Mouse (Mus musculus) intestine, embryonic 16.5 days (tissue): ENCODE results near the gene Olfr152. TPM values are rescaled to one million over a fixed set of nuclear protein-coding genes. Genes with fewer than 3 reads are reported as not detected.

Source experiments
- ATAC-seq: fragments of 200-750 bp; cut with Nextera tagmentation; 2 replicates; pipeline ENCODE4 v1.8.0; 2017; ENCODE audit warnings: moderate TSS enrichment, moderate library complexity
- H3K27ac ChIP-seq: fragments of 300-500 bp; sonication (generic); 2 replicates; pipeline ENCODE4 v1.5.1; 2014; ENCODE audit warnings: mild to moderate bottlenecking, low read length
- H3K27me3 ChIP-seq: fragments of 300-500 bp; sonication (generic); replicated peaks from 2 replicates; pipeline ENCODE4 v1.6.1; 2014; ENCODE audit warnings: low read length, control low read depth, mixed read lengths; ENCODE audit not compliant: control insufficient read depth, insufficient read depth
- H3K36me3 ChIP-seq: fragments of 300-500 bp; sonication (generic); 2 replicates; pipeline ENCODE4 v1.6.1; 2014; ENCODE audit warnings: low read length, control low read depth; ENCODE audit not compliant: control insufficient read depth, insufficient read depth
- H3K4me1 ChIP-seq: fragments of 300-500 bp; sonication (generic); 2 replicates; pipeline ENCODE4 v1.6.1; 2014; ENCODE audit warnings: low read length, control low read depth, mixed read lengths; ENCODE audit not compliant: control insufficient read depth, insufficient read depth
- H3K4me2 ChIP-seq: fragments of 300-500 bp; sonication (generic); 2 replicates; pipeline ENCODE4 v1.6.1; 2014; ENCODE audit warnings: low read depth, low read length, control low read depth
- H3K4me3 ChIP-seq: fragments of 300-500 bp; sonication (generic); 2 replicates; pipeline ENCODE4 v1.5.1; 2014; ENCODE audit warnings: mild to moderate bottlenecking, low read length
- H3K9ac ChIP-seq: fragments of 300-500 bp; sonication (generic); 2 replicates; pipeline ENCODE4 v1.6.1; 2014; ENCODE audit warnings: low read depth, low read length
- H3K9me3 ChIP-seq: fragments of 300-500 bp; sonication (generic); 2 replicates; pipeline ENCODE4 v1.6.1; 2016; ENCODE audit warnings: low read length, control low read depth; ENCODE audit not compliant: control insufficient read depth
- WGBS: fragments of 180-500 bp; shearing (Covaris S2); extraction: QIAGEN DNeasy Blood & Tissue Kit; methylation state at CpG from one replicate; pipeline ENCODE4 v1.1.7; 2014; 5-methylcytosine and 5-hydroxymethylcytosine counted together
- polyA plus RNA-seq: library from polyadenylated mRNA; unstranded; fragments of >200 nt; fragmentation: Nextera tagmentation; extraction: Ambion mirVana; gene quantifications from 2 replicates; pipeline ENCODE4 v1.2.1, GENCODE M21; 2015

Olfr152 gene
- polyA plus RNA-seq, result not detected in 2 replicates

GRCm38 (mm10) chr2:87779183-87779582, at the start of gene Olfr152:
Gene Olfr152 (plus strand): TSS chr2:87779483.
- Histone ChIP-seq H3K4me3 (no peak within 1 kb of the TSS), H3K27me3 (no peaks in the 10 kb centered on the region), H3K4me1 (no peaks in the 10 kb centered on the region), H3K4me2 (no peak within 1 kb of the TSS), H3K36me3 (no peaks in the 10 kb centered on the region), H3K27ac (no peak within 1 kb of the TSS), H3K9me3 (no peaks in the 10 kb centered on the region), H3K9ac (no peak within 1 kb of the TSS)
- no peak for ATAC-seq
- 74% methylated on average over 4 of the region's 4 CpGs for WGBS

DNA sequence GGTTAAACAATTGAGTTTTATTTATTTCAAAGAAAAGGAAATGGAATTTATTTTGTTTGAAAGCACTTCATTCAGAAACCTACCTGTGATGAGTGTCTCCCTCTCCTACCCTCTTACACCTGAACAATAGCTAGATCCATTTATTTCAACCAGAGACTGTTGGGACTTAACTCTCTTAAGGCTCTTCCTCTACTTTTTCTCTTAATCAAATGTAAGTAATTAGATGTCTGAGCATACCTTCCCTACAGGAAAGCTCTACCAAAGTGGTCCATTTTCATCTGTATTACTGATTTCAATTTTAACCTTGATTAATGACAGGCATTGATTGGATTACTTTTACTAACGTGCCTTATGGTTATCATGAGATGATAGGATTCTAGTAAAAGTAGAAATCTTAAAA, 39.4 kb upstream of the Olfr152 start, which contains the start of gene Olfr1138:
Olfr1138 (minus strand) TSS at position 101 of the 400 bp plus-strand sequence.
- H3K9me3 ChIP-seq, result no peaks in the 10 kb centered on the region
- no peaks in the 10 kb centered on the region for H3K27me3 ChIP-seq
- ATAC-seq, result no peak
- no peak within 1 kb of the TSS for H3K27ac ChIP-seq
- no peak within 1 kb of the TSS for H3K9ac ChIP-seq
- no peak within 1 kb of the TSS for H3K4me3 ChIP-seq
- H3K36me3 ChIP-seq, result no peaks in the 10 kb centered on the region
- WGBS, result 89% methylated on average over 1 of the region's 1 CpGs
- no peaks in the 10 kb centered on the region for H3K4me1 ChIP-seq
- no peak within 1 kb of the TSS for H3K4me2 ChIP-seq

DNA sequence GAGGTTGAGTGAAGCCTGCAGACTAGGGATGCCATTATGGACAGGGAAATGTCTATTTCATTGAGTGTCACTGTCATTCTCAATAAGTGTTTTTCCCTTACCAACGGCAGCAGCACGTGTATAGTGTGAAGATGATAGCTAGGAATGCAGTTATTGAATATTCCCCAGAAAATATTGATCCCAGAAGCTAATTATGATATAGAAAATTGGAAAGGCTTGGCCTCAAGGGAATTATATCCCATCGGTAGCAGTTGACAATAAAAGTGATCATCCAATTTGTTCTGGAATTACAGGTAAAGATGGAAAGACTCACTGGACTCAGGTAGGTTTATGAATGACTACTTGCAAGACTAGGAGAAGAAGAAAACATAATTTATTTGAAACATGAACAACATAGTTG, 35.8 kb upstream of the Olfr152 start, which contains the start of gene Olfr1140:
Olfr1140 (plus strand) TSS at position 301 of the 400 bp plus-strand sequence.
- Histone ChIP-seq H3K27me3 (no peaks in the 10 kb centered on the region), H3K36me3 (no peaks in the 10 kb centered on the region), H3K4me2 (no peak within 1 kb of the TSS), H3K27ac (no peak within 1 kb of the TSS), H3K9me3 (no peaks in the 10 kb centered on the region), H3K4me1 (no peaks in the 10 kb centered on the region), H3K4me3 (no peak within 1 kb of the TSS), H3K9ac (no peak within 1 kb of the TSS)
- 74% methylated on average over 3 of the region's 3 CpGs for WGBS
- ATAC-seq, result no peak

GRCm38 (mm10) chr2:87753891-87754290, 25.4 kb upstream of the Olfr152 start, which contains the start of gene Olfr1141:
Gene Olfr1141 (minus strand): TSS chr2:87753991.
- Histone ChIP-seq H3K27me3 (no peaks in the 10 kb centered on the region), H3K9ac (no peak within 1 kb of the TSS), H3K27ac (no peak within 1 kb of the TSS), H3K36me3 (no peaks in the 10 kb centered on the region), H3K9me3 (no peaks in the 10 kb centered on the region), H3K4me1 (no peaks in the 10 kb centered on the region), H3K4me3 (no peak within 1 kb of the TSS), H3K4me2 (no peak within 1 kb of the TSS)
- ATAC-seq, result no peak
- WGBS, result 92% methylated on average over 1 of the region's 1 CpGs

DNA sequence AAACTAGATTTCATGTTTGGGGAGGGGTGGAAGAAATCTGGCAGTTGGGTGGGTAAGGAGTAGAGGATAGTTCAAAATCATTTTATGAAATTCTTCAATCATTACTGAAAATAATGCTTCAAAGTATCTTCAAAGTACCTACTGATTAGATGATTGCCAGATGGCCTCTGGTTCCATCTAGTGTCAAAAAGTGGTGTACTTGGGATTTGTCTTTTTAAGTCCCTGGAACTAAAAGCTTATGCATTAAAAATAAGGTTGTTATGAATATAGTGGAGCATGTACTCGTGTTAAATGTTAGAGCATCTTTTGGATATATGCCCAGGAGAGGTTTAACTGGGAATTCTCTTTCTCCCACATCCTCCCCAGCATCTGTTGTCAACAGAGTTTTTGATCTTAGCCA, 3.1 kb upstream of the Olfr152 start:
- no peak overlapping the region for H3K27ac ChIP-seq
- 31% methylated on average over 1 of the region's 1 CpGs for WGBS
- ATAC-seq, result no peak
- no peak overlapping the region for H3K9ac ChIP-seq
- H3K4me1 ChIP-seq, result no peaks in the 10 kb centered on the region
- H3K27me3 ChIP-seq, result no peaks in the 10 kb centered on the region
- no peak overlapping the region for H3K4me3 ChIP-seq
- no peaks in the 10 kb centered on the region for H3K9me3 ChIP-seq
- H3K36me3 ChIP-seq, result no peaks in the 10 kb centered on the region
- no peak overlapping the region for H3K4me2 ChIP-seq

GRCm38 (mm10) chr2:87800292-87800691, 21.0 kb downstream of the Olfr152 start, which contains the start of gene Olfr1143:
Gene Olfr1143 (plus strand): TSS chr2:87800592.
- no peaks in the 10 kb centered on the region for H3K36me3 ChIP-seq
- ATAC-seq, result no peak
- no peaks in the 10 kb centered on the region for H3K27me3 ChIP-seq
- no peaks in the 10 kb centered on the region for H3K9me3 ChIP-seq
- H3K4me1 ChIP-seq, result no peaks in the 10 kb centered on the region
- no peak within 1 kb of the TSS for H3K27ac ChIP-seq
- no peak within 1 kb of the TSS for H3K4me3 ChIP-seq
- no peak within 1 kb of the TSS for H3K9ac ChIP-seq
- H3K4me2 ChIP-seq, result no peak within 1 kb of the TSS

GRCm38 (mm10) chr2:87809522-87809921, 30.2 kb downstream of the Olfr152 start, which contains the start of gene Olfr1145:
Gene Olfr1145 (plus strand): TSS chr2:87809822.
- no peaks in the 10 kb centered on the region for H3K27me3 ChIP-seq
- 69% methylated on average over 1 of the region's 1 CpGs for WGBS
- ATAC-seq, result no peak
- no peaks in the 10 kb centered on the region for H3K9me3 ChIP-seq
- H3K36me3 ChIP-seq, result no peaks in the 10 kb centered on the region
- H3K9ac ChIP-seq, result no peak within 1 kb of the TSS
- H3K4me1 ChIP-seq, result no peaks in the 10 kb centered on the region
- H3K4me3 ChIP-seq, result no peak within 1 kb of the TSS
- H3K27ac ChIP-seq, result no peak within 1 kb of the TSS
- H3K4me2 ChIP-seq, result no peak within 1 kb of the TSS

GRCm38 (mm10) chr2:87830233-87830632, 51.0 kb downstream of the Olfr152 start, which contains the start of gene Olfr1148:
Gene Olfr1148 (plus strand): TSS chr2:87830533.
- Histone ChIP-seq H3K4me1 (no peaks in the 10 kb centered on the region), H3K27ac (no peak within 1 kb of the TSS), H3K27me3 (no peaks in the 10 kb centered on the region), H3K9me3 (no peaks in the 10 kb centered on the region), H3K9ac (no peak within 1 kb of the TSS), H3K4me3 (no peak within 1 kb of the TSS), H3K4me2 (no peak within 1 kb of the TSS), H3K36me3 (no peaks in the 10 kb centered on the region)
- ATAC-seq, result no peak
- 92% methylated on average over 1 of the region's 1 CpGs for WGBS
